Mouse (Mus musculus): ENCODE measurements around the gene Kprp.
"Not testable (repeated sequence)": the region's sequence is repeated elsewhere in the genome, so short reads cannot be mapped to it uniquely, and the experiment has no call there.

Kprp gene

DNA sequence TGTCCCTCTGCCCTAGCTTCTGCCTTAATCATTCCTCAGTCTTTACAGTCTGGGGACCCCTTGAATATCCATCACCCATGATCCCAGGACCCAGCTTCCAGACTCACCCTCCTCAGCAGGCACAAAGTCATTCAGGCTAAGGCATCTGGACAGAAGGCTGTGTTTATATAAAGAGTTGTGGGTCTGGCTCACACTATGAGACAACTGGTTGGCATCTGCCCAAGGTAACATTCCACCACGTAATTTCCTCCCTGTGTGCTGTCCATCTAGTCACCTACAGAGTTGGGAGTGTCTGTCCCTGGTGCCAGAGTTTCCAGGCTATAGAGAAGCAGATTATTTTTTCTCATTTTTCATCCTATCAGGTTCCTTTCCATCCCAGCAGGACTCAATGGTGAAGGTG is at the start of gene Kprp:
Gene Kprp (minus strand): TSS at position 140 of the 400 bp plus-strand sequence.
- DNase-seq (ENCODE audit: low spot score): no peak

DNA sequence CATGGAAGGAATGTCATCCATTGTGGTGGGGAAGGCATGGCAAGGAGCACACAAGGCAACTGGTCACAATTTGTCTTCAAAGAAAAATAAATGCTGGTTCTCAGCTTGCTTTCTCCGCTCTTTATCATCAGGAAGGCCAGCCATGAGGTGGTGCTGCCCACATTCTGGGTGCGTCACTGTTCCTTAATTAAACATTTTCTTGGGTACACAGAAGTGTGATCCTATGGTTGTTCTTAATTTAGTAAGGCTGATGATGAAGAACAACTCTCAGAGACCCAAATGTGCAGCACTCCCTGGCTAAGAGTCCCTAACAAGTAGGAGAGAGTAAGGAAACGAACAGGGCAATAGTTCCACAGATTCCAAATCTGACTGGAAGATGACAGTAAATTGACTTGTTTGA is 47.1 kb upstream of the Kprp start:
- DNase-seq (ENCODE audit: low spot score): no peak

DNA sequence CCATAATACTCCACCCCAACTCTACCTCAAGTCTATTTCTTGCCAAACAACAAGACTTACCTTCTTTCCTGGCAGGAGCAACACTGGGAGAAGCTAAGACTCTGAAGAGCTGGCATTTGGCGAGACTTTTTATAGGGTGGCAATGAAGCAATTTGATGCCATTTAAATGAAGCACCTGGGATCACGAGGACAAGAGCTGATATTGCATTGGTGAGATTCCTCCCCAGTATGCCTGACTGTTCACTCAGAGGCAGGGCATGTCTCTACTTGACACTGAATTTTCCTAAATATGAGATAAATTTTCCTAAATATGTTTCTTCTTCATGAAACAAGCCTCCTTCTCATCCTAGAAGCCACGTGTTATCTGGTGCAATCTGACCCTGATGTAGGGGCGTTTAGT is 43.1 kb upstream of the Kprp start, which contains the start of gene 2310050C09Rik:
Gene 2310050C09Rik (minus strand): TSS at position 101 of the 400 bp plus-strand sequence.
- DNase-seq (ENCODE audit: low spot score): no peak

DNA sequence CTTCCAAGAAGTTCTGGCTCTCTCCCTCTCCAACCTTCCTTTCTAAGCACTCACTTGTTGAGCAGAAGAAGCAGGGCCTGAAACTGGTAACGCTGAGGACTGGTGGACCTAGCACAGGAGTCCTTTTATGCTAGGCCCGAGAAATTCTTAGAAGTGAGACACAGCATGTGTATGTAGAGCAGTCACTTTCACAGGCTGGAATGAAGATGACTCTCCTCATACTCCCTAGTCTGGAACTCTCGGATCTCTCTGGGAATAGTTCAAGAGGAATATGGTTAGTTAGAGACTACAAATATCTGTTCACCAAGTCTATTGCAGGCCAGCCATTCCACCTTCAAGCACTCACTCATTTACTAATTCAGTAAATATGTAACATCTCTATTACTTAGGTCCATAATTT is 24.1 kb upstream of the Kprp start, which contains the start of gene Lce1l:
Gene Lce1l (minus strand): TSS at position 101 of the 400 bp plus-strand sequence.
- no peak for DNase-seq (ENCODE audit: low spot score)

DNA sequence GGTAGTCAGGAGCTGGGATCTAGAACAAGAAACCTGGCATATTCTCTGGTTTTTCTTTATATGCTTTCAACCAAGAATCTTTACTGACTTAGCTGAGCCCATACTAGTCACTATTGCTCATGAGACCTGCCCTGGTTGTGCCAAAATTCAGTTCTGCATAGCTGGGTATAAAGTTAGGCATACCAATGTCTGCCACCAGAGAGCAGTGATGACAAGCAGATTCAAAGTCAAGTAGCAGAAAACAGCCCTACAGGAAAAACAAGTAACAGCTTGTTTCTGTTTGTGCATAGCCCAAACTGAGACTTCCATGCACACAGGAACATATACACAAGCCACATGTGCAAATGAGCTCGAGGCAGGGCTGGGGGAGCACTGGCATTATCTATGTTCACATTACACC is 1.2 kb downstream of the Kprp start:
- no peak for DNase-seq (ENCODE audit: low spot score)

DNA sequence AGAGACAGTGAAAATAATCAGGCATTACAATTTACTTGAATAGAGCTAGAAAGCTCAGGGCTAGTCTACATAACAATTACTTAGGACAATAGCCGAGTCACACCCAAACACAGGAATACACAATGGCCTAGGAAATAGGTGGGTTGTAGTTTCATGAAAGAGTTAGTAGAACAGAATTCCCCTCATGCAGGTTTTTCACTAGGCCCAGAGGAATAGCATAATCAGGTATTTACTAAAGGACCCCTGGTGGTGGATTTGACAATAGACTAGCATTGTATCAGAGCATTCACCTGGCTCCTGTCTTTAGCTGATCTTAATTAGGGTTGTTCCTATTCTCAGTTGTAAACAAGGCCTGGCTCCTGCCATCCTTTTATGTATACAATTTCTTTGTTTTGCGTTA is 11.0 kb downstream of the Kprp start:
- DNase-seq (ENCODE audit: low spot score): not testable (repeated sequence)

DNA sequence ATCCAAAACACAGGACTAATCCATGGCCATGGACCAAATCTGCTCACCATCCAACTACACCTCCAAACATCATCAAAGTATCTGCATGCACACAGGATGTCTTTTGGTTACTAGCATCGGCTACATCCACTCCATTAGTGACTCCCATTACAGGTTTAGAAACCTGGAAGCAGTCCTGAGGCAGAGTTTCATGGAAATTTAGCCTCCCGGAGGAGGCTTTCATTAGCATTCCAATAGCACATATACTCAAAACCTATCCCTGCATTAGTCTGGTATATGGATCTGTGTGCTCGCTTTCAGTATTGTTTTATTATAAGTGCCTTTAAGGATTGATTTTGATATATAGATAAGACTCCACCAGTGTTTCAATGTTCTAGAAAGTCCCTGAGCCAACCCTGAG is 11.5 kb downstream of the Kprp start:
- no peak for DNase-seq (ENCODE audit: low spot score)

DNA sequence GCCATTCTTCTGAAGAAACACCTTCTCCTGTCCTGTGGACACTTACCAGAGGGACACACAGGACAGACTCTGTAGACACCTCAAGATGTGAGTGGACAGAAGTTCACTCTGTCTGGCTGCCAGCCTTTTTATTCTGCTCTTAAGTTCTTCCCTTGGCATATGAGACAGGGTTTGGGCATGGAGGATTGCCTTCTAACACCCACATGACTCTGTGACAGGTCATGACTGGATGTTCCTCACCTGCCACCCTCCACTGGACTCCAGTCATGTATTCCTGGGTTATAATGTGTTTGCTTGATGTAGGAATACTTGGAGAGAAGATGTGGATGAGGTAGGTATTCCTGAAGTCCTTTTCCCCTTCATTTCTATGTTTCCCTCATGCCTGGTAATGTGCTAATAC is 19.3 kb downstream of the Kprp start, which contains the start of gene Lce1k:
Gene Lce1k (minus strand): TSS at position 101 of the 400 bp plus-strand sequence.
- no peak for DNase-seq (ENCODE audit: low spot score)

DNA sequence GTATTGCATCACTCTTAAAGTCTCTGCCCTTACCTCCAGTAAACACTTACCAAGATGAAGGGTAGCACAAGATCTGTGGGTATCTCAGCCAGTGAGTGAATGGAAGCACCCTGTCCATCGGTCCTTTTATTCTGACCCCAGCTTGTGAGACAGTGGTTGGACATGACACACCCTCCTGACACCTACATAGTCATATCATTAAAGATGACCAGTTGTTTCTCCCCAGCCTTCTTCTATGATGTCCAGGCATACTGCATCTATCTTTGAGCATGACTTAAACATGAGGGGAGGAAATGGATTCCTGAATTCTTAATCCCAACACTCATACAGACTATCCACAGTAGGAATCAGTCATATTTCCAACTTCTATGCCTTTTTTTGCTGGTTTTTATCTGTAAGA is 36.6 kb downstream of the Kprp start, which contains the start of gene Lce1j:
Gene Lce1j (minus strand): TSS at position 101 of the 400 bp plus-strand sequence.
- DNase-seq (ENCODE audit: low spot score): no peak

DNA sequence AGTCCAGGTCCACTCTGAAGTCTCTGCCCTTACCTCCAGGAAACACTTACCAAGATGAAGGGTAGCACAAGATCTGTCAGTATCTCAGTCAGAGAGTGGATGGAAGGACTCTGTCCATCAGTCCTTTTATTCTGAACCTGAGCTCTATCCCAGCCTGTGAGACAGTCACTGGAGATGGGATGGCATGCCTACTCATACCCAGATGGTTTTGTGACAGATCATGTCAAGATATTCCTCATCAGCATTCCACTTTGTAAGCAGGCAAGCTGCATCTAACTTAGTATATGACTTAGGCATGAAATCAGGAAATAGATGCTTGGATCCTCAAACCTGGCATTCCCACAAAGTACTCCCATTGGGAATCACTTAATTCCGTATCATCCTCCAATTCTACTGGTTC is 48.2 kb downstream of the Kprp start, which contains the start of gene Lce1i:
Gene Lce1i (minus strand): TSS at position 101 of the 400 bp plus-strand sequence.
- DNase-seq (ENCODE audit: low spot score): no peak
